Mouse (Mus musculus): ENCODE measurements around the gene C1s2. TPM values are rescaled to one million over a fixed set of nuclear protein-coding genes. Genes with fewer than 3 reads are reported as not detected.
A peak's percentile ranks its signal among the peaks of the same experiment; 100 is the strongest.
"Not testable (repeated sequence)": the region's sequence is repeated elsewhere in the genome, so short reads cannot be mapped to it uniquely, and the experiment has no call there.

C1s2 gene
- under 1 TPM; 0.14 to 0.28 TPM for total RNA-seq (2021)
- long read RNA-seq, experiment 1 = 0 reads
- long read RNA-seq, experiment 2 = 0 reads

DNA sequence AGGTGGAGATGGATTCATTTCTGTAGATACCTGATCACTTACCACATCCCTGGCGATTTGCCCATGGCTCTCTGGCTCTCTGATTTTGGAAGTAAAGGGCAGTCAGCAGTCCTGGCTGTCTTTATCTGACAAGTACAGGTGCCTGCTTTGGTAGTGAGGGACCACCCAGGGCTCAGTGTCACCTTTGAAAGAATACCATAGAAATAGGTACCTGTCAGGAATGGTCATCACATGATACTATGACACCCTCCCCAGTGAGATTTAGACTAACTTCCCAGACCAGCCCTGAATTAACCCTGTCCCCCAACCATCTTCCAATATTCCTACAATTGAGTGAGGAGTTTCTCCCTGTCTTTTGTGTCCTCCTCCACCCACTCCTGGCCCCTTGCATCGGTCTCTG, at the start of gene C1s2:
Gene C1s2 (minus strand): TSS at position 101 of the 400 bp plus-strand sequence.
- DNase-seq (ENCODE audit: low spot score in 2 of 2) = not testable (repeated sequence)

DNA sequence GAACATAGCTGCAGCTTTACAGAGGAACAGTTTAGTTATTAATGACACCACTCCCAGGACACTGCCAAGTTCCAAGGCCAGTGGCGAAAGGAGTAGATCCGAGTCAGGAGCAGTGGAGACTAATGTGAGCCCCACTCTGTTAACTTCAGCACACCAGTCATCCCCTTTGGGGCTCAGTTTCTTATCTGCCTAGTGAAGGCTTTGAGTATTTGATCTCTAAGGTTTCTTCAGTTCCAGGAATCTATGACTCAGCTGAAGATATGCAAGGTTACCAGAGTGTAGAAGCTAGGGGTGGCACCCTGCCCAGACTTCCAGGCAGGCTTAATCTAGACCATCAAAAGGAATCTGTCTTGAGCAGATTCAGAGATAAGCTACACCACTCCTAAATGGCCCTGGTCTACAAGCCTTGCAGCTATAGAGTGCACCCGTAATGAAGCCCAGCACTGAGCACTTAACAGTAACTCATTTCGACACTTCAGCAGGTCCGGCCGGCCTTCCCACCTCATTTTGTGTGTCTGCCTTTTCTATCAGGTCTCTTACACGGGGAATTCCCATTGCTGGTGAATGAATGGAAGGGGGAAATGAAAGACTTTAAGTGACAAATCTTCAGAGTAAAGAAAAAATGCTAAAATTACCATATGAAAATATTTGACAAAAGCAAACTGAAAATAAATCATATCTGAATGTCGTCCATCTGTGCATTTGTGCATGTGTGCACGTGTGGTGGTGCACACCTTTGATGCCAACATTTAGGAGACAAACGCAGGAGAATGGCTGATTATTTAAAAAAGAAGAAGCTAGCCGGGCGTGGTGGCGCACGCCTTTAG, 47.9 kb upstream of the C1s2 start:
- peak; percentile 42 to 48 for DNase-seq (ENCODE audit: low spot score in 2 of 2)

DNA sequence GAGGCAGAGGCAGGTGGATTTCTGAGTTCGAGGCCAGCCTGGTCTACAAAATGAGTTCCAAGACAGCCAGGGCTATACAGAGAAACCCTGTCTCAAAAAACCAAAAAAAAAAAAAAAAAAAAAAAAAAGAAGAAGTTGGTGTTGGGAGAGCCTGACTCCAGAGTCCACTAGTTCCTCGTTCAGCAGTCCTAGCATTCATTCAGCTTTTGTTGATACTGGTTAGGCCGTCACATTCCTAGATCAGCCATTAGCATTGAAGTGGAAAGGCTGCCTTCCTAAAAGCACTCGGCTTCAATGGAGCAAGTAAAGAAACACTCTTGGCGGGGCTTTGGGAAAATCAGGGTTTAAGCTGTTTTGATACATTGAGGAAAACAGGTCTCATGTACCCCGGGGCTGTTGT, 46.4 kb upstream of the C1s2 start:
- not testable (repeated sequence) for DNase-seq (ENCODE audit: low spot score in 2 of 2)

DNA sequence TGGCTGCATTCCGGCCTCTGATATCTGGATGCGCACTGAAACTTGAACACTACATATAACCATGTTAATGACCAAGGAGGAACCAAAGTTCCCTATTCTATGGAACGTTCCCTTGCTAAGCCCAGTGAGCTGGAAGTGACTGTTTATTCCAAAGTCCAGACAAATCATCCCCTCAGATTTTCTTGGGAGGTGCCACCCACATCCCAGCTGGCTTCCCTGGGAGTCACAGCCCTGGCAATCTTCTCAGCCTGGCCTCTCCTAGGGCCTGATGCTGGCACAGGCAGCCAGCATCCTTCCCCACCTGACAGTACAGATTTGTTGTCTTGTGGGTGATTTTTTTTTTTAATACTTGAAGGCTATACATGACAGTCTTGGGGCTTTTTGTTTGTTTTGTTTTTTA, 43.6 kb upstream of the C1s2 start:
- DNase-seq (ENCODE audit: low spot score in 2 of 2) = peak; percentile 37 to 64

DNA sequence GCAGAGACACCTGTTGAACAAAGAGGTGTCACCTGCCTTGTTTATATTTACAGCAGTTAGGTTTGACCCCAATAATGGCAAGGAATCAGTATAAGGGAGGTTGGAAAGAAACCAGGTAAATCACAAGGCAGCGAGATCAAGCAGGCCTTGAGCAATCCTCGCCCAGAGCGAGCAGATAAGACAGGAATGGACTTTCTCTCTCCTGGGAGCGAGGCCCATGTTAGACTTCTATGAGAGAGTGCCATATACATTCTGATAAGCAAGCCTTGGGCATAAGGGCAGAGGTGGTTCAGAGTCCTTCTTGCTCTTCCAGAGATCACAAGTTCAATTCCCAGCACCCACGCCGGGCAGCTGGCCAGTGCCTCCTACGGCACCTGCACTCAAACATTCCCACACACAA, 42.9 kb upstream of the C1s2 start:
- DNase-seq (ENCODE audit: low spot score in 2 of 2) = no peak

DNA sequence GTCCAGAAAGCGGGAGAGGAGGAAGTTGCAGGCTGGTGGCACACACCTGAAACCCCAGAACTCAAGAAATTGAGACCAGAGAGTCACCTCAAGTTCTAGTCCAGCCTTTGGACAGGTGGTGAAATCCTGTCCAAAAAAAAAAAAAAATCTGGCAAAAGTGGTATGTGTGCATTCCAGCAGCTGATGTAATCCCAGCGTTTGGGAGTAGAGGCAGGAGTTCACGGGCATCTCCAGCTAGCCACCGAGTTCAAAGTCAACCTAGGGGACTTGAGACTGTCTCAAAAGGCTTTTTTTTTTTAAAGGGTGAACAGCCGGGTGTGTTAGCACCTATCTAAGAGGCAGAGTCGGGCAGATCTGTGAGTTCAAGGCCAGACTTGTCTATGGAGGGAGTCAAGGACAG, 40.3 kb upstream of the C1s2 start:
- no peak for DNase-seq (ENCODE audit: low spot score in 2 of 2)

DNA sequence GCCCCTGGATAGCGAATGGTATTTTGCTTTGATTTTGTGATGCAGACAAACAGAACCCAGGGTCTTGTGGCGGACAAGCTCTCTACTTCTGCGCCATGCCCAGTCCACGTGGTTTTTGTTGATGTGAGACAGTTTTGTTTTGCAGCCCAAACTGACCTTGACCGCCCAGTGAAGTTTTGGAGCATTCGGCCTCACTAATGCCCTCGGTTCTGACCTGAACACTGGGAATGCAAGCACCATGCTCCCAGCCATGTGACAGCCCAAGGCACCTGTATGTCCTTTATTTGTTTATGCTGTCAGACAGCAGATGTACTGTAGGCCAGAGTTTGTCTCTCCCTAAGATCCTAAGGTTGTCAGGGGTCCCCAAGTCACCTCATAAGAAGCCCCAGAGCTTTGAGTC, 38.7 kb upstream of the C1s2 start:
- DNase-seq (ENCODE audit: low spot score in 2 of 2) = no peak

DNA sequence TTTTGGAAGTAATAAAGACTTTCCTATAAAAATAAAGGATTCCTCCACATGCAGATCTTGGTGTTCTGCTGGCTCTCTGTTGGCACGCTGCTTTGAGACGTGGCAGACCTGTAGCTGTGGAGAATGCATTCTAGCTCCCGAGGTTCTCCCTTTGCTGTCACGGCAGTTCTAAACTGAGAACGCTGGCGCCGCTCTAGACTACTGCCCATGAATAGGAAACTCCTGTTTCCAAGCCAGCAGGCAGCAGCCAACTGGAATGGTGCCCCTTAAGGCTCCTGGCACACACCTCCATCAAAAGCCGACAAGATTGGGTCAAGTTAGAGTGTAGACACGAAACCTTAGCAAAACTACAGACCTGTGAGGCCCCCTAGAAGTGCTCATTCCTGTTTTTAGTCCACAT, 37.7 kb upstream of the C1s2 start:
- DNase-seq (ENCODE audit: low spot score in 2 of 2) = peak; percentile 50 to 62

DNA sequence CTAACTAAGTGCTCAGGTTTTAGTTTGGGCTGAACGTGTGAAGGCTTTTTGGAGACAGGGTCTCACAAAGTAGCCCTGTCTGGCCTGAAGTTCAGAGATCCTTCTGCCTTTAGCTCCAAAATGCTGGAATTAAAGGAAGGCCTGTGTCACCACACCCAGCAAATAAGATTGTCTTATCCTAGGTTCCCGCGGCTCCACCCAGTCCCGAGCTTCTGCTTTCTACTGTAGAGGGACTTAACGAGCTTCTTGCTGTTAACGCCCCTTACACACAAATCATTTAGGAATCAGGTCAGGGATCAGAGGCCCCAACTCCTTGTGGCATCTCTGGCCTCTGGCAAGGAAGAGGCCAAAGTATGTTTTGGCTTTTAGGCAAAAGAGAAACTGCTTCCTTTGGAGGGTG, 36.2 kb upstream of the C1s2 start:
- DNase-seq (ENCODE audit: low spot score in 2 of 2) = no peak

DNA sequence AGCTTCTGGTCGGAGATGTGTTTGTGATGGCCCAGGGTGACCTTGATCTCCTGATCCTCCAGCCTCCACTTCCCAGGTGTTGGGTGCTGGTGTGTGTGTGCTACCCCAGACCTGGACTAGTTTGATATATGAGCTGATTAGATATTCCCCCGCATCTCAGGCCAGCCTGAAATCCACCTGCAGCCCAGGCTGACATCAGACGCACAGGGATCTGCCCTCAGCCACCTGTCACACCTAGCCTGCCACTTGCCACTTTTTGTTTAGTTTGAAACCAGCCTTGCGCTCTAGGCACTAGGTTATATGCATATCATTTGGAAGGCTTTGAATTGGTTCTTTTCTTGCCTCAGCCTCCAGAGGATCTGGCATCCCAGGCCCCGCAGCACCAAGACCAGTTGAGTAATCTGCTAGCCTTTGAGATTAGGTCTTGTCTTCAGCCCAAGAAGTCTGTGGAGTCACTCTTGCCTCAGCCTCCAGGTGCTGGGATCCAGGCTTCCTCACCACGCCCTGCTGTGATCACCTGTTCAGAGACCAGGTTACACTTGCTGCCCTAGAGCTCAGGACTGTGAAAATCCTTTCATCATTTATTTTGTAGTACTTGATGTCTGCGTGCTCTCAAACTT, 34.5 kb upstream of the C1s2 start:
- DNase-seq (ENCODE audit: low spot score in 2 of 2) = no peak

DNA sequence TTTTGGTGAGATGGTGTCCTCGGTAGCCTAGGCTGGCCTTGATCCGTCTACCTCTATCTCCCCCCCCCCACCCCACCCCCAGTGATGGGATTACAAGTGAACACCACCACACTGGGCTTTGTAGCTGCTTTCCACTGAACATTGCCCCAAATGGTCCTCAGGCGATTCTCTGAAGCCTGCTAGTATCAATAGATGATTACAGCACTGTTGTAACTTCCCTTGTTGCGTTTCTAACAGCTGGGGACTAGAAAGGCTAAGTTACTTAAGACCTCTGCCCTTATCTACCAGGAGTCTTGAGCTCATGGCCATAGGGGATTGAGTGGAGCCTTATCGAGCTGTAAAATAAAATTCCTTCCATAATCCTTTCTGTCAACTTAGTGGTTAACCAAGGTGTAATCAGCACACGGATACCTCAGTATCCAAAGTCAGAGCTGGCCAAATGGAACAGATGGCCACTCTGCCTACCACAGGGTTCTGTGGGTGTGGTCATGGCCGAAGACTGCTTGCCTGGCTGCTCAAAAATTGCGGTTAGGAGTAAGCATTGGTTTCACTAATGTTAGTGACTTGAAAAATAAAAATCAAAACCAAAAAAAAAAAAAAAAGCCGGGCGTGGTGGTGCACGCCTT, 33.5 kb upstream of the C1s2 start:
- DNase-seq (ENCODE audit: low spot score in 2 of 2) = no peak

DNA sequence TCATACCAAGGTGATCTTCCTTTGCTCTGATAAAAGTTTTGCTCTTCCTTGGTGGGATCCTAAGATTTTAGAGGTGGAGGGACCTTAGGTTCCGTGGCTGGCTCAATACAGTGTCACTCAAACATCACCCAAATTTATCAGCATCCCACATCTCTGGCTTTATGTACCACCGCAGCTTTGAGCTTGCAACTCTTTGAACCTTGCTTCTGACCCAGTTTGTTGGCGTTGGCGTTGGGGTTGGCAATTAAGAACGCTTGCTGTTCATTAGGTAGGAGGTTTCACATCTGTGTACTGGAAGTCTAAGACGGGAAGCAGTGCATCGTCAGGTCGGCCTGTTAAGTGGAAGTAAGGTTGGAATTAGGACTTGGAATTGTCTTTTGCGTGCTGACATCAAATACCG, 29.1 kb upstream of the C1s2 start:
- no peak for DNase-seq (ENCODE audit: low spot score in 2 of 2)

DNA sequence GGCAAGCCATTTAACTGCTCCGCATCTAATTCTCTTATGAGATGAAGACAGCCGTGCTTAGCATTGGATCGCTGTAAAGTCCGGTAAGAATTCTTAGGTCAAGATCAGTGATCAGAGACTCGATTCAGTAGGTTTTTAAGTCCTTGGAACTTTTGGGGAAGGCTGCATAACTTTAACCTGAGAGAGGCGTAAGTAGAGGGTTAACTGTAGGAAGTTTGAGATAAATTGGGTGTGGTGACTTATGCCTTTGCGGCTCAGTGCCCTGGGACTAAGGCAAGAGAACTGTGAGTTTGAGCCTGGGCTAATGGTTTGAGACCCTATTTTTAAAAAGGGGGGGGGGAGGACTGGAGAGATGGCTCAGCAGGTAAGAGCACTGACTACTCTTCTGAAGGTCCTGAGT, 28.4 kb upstream of the C1s2 start:
- no peak for DNase-seq (ENCODE audit: low spot score in 2 of 2)

DNA sequence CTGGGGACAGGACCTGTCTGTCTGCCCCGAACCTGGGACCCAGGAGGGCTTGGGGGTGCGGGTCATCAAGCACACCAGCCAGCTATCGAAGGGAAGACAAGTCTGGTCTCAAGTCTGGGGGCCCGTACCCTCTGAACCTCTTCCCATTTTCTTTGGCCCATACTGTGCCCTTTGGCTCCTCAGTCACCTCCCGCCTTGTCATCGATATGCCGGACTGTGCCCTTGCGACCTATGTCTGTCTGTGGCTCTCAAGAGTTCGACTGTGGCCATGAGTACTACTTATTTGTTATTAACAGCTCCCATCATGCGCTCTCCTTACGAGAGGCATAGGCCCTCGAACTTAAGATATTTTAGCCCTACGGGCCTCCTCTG, 27.5 kb upstream of the C1s2 start:
- DNase-seq (ENCODE audit: low spot score in 2 of 2) = no peak

DNA sequence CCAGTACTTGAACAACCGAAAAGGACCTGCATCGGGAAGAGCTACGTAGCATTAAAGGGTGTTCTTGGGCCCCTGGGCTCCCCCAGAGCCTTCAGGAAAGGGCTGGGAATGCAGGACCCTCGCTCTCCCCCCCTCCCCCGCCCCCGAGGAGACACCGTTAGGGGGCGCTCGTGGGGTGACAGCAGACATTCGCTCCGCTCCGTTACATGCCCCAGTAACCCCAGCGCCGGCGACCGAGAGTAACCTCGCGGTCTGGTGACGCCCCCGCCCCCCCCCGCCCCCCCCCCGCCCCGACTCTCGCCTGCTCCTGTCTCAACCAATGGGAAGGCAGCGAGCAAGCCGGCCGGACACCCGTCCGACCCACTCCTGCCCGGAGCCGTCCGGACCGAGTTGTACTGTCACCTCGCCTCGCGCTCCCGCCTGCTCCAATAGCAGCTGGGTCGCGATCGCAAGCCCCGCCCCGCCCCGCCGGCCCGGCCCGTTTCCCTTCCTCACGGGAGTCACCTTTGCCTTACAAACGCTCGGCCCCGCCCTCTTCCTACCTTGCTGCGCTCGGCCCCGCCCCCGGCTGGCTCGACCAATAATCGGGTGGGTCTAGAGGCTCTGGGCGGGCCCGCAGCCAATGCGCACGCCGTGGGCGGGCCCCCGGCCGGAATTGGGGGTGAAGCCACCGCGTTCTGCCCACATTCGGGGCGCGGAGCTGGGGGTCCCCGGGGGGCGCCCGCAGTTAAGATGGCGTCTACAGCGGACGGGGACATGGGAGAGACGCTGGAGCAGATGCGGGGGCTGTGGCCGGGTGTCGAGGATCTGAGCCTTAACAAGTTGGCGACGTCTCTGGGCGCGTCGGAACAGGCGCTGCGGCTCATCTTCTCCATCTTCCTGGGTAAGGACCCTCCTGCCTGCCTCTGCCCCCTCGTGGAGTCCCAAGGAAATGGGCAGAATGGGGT, 26.9 kb upstream of the C1s2 start, which contains the start of gene Lpcat3:
Gene Lpcat3 (plus strand): TSS at position 551 of the 947 bp plus-strand sequence.
- peak; percentile 95 to 97 for DNase-seq (ENCODE audit: low spot score in 2 of 2)

DNA sequence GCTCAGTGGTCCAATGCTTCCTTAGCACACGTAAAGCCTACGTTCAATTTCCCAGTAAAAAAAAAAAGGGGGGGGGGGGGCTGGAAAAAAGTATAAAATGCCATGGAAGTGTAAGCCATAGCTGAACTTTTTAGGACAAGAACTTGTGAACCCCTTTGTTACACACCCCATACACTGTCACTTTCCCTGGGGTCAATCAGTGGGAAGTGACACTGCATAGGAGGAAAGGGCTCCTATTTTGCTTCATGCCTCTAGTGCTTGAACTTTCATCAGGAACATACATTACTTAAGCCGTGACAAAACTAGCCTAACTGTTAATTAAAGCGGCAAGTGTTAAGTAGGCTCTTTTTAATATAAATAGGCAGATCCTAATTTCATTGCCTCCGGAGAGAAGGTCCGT, 26.1 kb upstream of the C1s2 start:
- DNase-seq (ENCODE audit: low spot score in 2 of 2) = no peak

DNA sequence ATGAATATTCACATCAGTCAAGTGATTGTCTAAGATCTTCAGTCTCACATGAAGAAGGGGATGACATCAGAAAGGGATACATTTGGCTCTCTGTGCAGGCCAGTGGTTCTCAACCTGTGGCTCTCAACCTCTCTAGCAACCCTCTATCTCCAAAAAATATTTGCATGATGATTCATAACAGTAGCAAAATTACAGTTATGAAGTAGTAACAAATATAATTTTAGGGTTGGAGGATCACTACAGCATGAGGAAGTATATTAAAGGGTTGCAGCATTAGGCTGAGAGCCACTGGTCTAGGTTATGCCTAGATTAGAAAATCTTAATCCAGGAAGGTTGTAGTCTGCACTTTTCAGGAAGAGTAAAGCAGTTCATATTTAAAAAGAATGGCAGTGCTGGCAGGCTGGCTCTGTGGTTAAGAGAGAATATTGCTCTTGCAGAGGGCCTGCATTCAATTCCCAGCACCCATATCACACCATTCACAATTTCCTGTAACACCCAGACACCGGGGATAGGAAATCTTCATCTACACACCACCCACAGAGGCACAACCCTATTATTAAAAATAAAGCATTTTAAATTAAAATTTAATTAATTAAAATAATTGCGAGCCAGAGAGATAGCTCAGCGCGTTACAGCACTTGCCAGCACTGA, 25.4 kb upstream of the C1s2 start:
- DNase-seq (ENCODE audit: low spot score in 2 of 2) = no peak

DNA sequence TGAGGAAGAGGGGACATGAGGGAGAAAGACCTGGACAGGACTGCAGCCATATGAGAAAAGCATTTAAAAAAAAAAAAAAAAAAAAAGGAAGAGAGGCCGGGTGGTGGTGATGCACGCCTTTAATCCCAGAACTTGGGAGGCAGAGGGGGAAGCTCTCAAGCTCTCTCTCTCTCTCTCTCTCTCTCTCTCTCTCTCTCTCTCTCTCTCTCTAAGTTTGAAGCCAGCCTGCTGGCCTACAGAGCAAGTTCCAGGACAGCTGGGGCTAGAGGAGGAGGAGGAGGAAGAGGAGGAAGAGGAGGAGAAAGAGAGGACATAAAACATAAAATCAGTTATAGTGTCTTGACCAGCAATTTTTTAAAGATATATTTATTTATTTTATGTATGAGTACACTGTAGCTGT, 22.2 kb upstream of the C1s2 start:
- no peak for DNase-seq (ENCODE audit: low spot score in 2 of 2)

DNA sequence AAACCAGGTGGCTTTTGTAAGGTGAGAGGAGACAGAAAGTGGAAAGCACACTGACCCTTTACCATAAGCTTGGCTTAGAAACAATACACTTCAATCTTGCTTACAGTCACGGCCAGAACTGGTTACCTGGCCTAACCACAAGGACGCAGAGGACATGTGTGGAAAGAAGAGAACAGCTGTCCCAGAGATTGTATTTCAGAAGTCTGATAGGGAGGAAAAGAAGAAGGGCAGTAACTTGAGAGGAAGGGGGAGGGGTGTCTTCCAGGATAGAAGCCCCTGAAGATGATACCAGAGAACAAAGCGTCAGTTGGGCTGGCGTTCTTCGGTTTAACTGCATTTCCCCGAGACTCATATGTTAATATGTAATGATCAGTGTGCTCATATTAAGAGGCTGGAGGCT, 20.0 kb upstream of the C1s2 start:
- DNase-seq (ENCODE audit: low spot score in 2 of 2) = no peak

DNA sequence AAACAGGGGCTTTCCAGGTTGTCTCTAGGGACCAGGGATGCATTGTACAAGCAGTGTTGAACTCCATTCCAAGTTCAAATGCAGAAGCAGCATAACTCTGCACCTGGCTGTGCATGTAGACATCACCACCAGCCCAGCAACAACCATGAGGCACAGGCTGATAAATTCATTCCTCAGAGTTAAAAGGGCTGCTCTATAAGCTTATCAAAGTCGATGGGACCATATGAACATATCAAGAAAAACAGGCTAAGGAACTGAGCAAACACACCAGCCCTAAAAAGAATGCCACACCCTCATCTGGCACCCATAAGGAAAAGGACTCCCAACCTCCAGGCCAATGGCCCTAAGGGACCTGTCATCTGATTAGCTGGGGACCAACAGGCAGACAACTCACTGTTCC, 10.5 kb upstream of the C1s2 start:
- DNase-seq (ENCODE audit: low spot score in 2 of 2) = no peak

DNA sequence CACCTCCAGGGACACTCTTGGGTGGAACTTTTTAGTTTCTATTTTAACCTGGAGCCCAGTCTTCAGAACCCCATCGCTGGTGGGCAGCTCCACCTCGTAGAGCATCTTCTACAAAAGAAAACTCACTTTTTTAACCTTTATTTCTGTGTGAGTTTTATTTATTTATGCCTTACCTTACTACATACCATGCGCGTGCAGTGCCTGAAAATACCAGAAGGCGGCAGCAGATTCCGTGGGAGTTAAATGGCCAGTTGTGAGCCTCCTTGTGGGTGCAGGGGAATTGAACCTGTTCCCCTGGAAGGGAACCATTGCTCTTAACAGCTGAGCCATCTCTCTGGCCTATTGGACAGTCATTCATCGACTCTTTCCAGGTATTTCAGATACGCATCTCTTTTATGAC, 5.1 kb upstream of the C1s2 start:
- DNase-seq (ENCODE audit: low spot score in 2 of 2) = peak; percentile 46 to 60
